Mouse (Mus musculus) Muller cell, postnatal 12 days (primary cell): ENCODE results near the gene Itgav.
"Not testable (repeated sequence)": the region's sequence is repeated elsewhere in the genome, so short reads cannot be mapped to it uniquely, and the experiment has no call there.

Source experiments
- DNase-seq: peaks from one replicate; pipeline ENCODE4 v3.0.0-alpha.2; 2015; ENCODE audit errors: inconsistent ontology term

Gene Itgav

GRCm38 (mm10) chr2:83709896-83710524, 14.2 kb upstream of the Itgav start:
- DNase-seq, result no peak

- not testable (repeated sequence) for DNase-seq
Observed at GRCm38 (mm10) chr2:83713281-83713680, 10.9 kb upstream of the Itgav start.

- peak; percentile 36 for DNase-seq
Observed at GRCm38 (mm10) chr2:83713946-83714345, 10.3 kb upstream of the Itgav start.

- peak; percentile 93 for DNase-seq
Observed at GRCm38 (mm10) chr2:83714783-83715182, 9.4 kb upstream of the Itgav start.

DNA sequence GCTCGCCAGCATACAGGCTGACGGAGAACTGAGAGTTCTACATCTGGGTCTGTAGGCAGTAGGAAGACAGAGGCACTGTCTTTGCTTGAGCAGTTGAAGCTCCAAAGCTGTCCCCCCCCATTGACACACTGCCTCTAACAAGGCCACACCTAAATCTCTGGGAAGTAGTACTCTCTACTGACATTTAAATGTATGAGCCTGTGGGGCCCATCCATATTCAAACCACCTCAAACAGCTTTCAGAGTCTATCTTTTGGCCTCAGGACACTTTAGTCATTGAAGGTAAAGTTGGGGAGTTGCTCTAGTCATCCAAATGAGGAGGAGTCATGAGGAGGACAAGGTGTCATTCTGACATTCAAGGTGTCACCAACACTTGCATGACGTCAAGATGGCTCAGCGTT, 5.9 kb upstream of the Itgav start:
- no peak for DNase-seq

DNA sequence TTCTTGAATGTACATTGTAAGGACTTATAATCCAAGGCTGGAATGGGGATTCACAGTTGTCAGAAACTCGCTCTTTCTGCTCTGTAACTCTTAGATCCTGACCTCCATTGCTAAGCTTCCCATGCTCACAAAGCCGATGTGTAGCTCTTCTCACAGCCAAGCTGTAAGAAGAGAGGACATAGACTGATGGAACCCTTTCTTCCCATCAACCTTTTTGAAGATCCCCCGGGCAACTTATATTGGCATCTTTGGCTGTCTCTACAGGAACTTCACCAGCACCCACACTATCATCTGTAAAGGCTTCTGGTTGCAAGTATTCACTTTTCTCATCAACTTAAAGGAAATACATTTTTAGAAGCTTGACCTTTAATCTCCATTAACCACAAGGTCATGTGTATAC, 2.6 kb upstream of the Itgav start:
- DNase-seq, result no peak

- DNase-seq, result no peak
Observed at GRCm38 (mm10) chr2:83722936-83723335, 1.3 kb upstream of the Itgav start.

DNA sequence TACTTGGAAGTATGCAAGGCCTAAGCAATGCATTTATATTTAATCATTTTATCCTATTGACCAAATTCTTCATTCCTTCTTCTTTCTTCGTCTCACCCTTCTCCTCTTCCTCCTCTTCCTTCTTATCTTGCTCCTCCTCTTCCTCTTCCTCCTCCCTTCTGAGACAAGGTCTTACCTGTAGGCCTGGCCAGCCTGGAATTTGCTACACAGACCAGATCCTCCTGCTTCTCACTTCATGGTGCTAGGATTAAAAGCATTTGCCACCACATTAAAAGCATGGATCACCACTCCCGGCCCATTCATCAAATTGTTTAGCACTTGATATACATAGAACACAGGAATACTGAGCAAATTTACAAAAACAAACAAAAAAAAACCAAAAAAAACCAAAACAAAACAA, 851 bp upstream of the Itgav start:
- DNase-seq, result no peak

DNA sequence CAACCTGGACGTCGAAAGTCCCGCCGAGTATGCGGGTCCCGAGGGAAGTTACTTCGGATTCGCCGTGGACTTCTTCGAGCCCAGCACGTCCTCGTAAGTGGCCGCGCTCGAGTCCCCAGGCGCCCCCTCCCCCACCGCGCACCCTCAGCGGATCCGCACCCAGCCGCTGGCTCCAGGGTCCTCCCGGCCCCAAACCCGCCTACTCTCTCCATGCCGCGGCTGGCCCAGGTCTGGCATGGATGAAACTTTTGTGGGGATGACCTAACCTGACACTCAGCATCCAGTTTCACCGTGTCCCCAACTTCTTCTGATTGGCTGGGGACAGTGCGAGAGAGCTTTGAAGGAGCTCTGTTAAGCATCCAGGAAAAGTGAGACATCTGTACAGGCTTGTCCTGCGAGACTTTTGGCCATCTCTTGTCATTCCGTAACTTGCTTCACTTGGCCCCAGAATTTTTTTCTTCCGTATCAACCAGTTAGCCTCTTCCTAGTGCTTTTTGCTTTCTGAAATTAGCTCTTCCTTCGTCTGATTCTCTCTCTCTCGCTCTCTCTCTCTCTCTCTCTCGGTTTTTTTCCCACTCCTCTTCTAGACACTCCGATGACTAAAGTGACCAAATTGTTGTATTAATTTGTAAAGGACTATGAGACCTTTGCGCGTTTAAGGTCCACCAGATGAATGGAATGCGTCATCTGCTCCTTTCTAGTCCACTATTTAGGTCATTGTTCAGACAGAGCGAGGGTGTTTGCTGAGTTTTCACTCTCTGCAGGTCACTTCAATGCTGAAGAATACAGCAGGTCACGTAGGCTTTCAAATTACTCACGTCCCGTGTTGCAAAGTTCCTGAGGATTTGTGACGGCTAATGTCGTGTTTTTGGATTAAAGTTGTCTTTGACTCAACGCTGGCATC, 882 bp downstream of the Itgav start:
- DNase-seq, result peak; percentile 81

GRCm38 (mm10) chr2:83725796-83726195, 1.6 kb downstream of the Itgav start:
- DNase-seq, result no peak

DNA sequence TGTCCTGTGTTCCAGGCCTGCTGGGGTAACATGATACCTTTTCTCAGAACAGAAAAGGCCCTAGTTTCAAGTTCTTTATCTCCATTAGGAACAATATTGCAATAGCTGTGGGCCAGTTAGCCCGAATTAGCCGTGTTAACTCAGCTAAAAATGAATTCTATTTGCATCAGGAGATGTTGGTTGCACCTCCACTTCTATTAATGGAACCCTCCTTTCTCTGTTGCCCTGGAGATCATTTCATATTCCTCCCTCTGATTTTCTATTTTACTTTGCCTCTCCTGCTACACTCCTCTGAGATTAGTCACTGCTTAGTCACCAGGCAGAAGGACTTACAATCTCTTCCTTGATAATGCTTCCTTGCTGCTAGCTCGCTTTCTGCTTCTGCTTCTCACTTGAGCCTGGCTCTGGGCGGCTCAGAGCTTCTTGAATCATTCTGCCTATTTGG, 4.1 kb downstream of the Itgav start:
- DNase-seq, result peak; percentile 59

- DNase-seq, result peak; percentile 75
Observed at GRCm38 (mm10) chr2:83729339-83729738, 5.1 kb downstream of the Itgav start.

DNA sequence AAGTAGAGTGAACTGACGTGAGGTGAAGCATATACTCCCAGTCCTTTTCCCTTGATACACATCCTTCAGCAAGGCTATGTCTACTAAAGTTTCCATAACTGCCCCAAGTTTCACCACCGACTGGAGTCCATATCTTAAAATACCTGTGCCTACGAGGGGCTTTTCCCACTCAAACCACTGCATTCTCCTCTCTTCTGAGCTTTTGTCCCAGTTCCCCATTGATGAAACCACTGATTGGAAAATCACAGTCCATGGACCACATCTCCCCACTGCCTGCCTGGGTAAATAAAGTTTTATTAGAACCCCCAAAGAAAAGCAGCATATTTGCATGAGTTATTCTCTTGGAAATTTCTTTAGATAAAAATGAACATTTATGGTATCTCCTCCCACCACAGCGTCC, 8.7 kb downstream of the Itgav start:
- DNase-seq, result no peak

- DNase-seq, result no peak
Observed at GRCm38 (mm10) chr2:83733981-83734393, 9.8 kb downstream of the Itgav start.

- DNase-seq, result no peak
Observed at GRCm38 (mm10) chr2:83735276-83735675, 11.1 kb downstream of the Itgav start.

- DNase-seq, result no peak
Observed at GRCm38 (mm10) chr2:83736836-83737235, 12.6 kb downstream of the Itgav start.

DNA sequence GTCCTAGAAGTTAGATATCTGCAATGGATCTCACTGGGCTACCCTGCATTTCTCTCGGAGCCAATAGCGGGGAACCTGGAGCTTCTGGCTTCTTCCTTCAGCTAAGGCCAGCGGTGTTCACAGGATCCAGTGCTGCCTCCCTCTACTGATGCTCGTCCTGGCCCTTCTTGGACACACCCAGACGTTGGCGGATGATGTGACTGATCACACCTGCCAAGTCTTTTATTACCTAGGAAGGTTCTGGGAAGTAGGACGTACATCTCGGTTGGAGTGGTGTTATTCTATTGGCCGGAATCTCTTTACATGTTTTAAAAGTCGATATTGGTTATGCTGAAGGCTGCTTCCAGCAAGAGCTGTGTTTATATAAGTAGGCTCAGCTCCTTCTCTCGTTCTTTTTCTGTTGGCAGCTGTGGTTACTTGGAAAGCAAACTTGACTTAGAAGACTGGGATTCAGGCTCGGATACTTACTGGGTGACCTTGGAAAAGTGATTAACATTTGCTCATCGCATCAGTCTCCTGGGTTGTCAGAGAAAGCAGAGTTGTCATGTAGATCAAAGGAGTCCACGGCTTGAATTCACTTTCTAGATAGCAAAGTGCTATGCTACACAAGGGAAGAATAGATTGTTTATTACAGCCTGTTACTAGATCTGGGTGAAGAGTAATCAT, 14.5 kb downstream of the Itgav start:
- DNase-seq, result no peak

DNA sequence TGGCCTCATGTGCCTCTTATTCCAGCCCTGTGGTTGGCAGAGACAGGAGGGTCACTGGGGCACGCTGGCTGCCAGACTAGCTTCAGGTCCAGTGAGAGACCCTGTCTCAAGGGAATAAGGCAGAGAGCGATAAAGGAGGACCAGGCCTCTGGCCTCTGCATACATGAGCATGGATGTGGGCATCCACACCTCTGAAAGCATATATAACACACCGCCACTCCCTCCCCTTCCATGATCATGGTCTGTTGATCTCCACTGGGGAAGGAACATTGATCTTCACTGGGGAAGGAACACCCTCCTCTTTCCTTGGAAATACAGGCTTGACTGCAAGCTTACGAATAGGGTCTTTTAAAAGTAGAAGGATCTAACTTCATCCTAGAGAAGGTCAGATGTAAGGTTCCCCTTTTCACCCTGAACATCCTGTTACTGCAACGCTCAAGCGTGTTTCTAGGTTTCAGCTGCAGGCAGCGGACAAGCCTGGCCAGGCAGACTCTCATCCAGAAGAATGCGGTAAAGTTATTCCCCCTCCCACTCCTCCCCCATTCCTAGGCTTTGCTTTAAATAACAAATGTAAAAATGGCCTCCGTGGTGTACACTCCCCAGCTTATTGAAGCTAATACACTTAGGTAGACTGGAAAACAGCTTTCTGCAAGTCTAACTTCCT, 15.4 kb downstream of the Itgav start:
- no peak for DNase-seq

DNA sequence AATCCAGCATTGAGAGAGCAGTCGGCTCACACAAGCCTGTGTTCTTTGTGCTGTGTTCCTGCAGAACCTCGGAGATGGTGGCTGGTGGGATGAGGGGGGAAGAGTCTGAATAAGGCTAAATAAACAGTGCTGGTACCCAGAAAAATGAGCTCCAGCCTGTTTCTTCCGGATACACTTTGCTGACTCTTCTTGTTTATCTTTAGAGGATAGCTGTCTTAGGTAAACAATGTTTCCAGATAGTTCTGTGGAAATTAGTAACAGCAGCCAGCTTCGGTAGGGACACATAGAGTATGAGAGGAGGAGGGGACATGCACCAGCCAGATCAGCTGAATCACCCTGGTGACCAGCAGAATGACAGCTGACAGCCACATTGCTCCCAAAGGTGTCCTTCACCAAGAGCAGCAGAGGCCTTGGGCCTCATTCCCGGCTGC, 16.4 kb downstream of the Itgav start:
- no peak for DNase-seq

GRCm38 (mm10) chr2:83742210-83742609, 18.0 kb downstream of the Itgav start:
- peak; percentile 54 for DNase-seq

- DNase-seq, result no peak
Observed at GRCm38 (mm10) chr2:83742836-83743235, 18.6 kb downstream of the Itgav start.
